Mouse (Mus musculus) kidney, adult 8-10 months (tissue): ENCODE results near the gene Cfi.

Experiments used
- DNase-seq, 2 experiments: peaks; one replicate each; pipeline ENCODE4 v3.0.0; 2022

Cfi gene

DNA sequence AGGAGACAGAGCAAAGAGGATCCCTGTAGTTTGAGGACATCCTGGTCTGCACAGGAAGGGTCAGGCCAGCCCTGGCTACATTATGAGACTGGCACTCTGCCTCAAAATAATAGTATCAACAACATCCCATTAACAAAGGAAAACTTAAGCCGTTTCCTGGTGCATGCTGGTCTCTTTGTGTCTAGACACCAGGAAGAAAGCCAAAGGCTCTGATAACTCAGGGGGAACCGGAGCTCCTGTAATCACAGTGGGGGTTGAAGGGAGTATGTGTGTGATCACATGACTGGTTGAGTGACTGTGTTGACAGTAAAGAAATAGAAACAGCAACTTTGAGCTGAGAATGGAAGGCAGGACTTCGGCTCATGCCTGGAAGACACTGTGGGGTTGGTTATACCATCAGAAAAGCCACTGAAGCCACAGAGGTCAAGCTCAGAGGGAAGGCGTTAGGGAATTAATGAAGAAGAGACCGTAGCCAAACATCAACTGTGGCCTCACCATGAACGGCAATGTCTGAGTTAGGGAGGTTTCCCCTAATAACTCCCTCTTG, at the start of gene Cfi:
Gene Cfi, plus strand, starts transcription at position 497 of the 547 bp plus-strand sequence.
- no peak for DNase-seq

DNA sequence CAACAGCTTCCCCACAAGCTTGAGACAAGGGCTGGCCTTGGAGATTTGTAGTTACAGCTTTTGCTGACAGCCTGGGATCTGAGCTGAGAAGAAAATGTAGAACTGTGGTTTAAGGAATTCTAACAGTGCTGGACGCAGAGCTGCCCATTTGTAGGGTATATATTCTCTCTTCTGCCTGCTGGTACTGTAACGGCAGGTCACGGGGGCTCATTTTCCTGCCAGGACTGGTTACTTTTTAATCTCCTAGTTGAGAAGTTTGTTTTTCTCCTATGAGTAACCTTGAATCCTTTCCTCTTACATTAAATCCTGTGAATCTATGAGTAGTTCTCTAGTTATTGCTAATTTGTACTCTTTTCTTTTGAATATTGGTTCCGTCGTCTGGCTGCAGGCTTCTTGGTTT, 41.9 kb upstream of the Cfi start:
- peak; percentile 85 to 89 for DNase-seq

DNA sequence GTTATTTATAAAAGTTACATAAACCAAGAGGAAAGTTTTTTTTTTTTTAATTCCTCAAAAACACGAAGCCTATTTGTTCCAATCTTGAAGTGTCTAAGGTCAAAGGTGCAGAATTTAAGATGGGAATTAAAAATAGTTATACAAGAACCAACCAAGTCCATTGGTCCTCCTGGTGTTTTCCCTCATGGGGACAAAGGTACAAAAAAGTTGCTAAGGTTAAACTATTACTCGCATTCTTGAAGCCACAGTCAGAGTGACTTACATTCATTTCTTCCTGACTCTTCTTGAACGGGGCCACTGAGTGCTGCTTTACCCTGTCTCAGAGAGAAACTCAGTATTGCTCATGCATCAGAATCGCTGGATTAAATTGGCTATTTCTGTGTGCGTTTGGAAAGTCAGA, 38.3 kb upstream of the Cfi start:
- peak in 1 of 2 experiments; percentile 66 for DNase-seq

DNA sequence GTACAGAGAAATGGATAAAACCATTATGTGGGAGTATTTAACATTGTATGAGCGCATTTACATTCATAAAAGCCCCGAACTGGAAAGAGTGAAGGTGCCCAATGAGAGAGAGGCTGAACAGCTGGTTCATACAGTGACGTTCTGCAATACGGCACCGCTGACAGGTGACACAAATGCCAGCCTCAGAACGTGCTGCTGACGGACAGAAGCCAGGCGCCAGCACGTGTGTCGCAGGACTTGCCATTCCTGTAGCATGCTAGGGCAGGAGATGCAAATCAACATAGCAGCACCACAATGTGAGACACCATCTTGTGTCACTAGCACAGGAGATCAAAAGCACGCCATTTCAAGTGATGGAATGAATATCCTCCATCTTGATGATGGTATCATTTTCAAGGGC, 37.1 kb upstream of the Cfi start:
- no peak for DNase-seq

DNA sequence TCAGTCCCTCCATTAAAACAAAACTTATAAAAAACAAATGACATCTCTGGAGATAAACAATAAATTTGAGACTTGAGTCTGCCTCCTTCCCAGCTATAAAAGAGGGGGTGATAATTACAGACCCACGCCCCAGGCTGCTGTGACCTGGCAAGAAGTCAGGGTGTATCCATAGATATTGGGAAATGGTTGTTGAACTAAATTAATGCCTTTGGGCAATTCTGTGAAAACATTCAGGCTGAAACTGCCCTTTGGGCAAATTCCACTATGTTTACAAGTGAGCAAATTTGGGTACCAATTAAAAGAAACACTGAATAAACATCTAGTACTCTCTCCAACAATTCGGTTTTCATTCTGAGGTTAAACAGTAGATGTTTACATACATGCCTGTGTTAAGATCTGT, 36.7 kb upstream of the Cfi start:
- DNase-seq: peak; percentile 21 to 53

DNA sequence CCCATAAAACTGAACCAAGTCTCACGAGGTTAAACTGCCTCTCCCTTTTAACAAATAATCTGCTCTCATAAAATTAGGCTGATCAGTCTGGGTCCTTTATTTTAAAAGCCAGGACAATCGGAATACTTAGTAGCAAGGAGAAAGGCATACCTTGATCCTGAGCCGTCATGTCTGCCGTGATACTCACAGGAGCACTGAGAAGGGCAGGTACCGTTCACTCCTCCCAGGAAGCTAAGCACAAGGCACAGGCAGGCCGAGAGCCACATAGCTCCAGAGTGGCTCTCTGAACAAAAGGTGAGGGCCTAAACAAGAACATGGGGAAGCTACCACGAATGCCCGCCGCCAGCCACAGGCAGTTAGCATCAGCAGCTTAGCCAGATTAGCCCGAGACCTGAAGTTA, 31.9 kb upstream of the Cfi start, which contains the start of gene Lrit3:
Gene Lrit3, minus strand, starts transcription at position 266 of the 400 bp plus-strand sequence.
- no peak for DNase-seq

DNA sequence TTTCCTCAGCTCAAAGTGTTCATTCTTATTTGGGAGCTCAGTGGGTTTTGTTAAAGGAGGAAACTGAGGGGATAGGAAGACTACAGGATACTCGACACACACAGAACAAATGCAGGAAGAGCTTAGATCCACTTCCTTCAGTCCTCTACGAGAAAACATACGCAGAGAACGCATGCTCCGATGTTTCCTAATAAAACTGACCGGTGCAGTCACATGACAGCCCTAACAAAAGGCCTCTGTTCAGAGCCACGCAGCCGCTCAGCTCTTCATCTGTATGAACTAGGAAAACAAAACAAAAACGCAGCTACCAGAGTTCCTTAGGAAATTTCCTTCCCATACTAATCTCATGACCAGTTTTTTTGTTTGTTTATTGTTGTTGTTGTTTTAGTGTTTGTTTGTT, 14.8 kb upstream of the Cfi start:
- DNase-seq: no peak

DNA sequence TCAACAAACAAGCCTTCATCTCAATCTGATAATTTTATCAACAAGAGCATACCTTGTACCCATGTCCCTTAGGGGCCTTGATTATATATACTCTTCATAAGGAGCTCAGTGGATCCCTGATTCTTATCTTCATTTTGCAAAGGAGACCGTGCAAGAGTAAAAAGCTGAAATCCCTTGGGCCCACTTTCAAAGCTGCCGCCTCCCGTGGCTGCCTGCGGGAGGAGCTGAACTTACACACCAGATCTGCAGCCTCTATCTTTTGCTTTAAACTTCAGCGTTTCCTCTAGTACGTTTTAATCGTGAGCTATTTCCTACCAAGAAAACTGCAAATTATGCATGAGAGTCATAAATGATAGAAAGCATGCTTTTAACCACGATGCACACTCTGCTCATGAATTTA, 13.9 kb upstream of the Cfi start:
- no peak for DNase-seq

DNA sequence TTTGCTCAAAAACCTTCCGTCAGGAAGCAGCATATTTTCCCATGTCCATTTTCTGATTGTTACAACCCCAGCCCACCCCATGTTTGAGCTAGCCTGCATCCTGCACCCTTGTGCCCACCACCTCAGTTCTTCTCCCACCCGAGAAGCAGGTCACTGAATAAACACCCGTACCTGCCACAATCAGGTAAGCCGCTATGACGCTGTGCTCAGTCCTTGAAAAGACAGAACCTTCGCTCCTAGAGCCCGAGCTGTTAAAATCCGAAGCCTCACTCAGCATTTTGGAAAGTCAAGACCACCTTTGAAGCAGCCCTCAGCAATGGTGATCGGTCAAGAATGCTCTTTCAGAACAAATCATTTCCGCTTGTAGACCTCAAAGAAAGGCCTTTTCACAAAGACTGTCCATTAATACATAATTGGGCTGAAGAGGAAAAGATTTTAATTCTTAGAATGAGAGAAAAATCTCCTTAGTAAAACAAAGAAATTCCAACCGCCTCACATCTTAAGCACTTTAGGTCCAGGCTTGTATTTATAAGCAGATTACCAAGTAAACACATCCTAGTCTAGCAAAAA, 13.4 kb upstream of the Cfi start, which contains the start of gene Rrh:
Gene Rrh, minus strand, starts transcription at position 382 of the 570 bp plus-strand sequence.
- no peak for DNase-seq

DNA sequence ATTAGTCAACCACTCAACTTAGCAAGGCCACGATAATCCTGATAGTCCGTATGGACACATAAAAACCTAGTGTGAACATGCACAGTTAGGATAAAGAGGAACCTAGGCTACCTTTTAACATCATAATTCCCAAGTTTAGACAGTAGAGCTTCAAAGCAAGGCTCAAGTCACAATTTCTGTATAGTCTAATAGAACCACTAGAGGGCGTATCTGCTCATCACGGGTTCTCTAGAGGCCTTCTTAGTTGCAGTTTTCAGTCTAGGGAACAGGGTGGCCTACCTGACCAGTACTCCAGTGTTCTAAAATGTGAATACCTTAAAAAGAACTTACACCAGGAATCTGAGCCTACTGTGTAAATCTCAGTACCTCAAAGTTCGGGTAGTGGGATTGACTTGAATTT, 12.4 kb upstream of the Cfi start:
- DNase-seq: no peak

DNA sequence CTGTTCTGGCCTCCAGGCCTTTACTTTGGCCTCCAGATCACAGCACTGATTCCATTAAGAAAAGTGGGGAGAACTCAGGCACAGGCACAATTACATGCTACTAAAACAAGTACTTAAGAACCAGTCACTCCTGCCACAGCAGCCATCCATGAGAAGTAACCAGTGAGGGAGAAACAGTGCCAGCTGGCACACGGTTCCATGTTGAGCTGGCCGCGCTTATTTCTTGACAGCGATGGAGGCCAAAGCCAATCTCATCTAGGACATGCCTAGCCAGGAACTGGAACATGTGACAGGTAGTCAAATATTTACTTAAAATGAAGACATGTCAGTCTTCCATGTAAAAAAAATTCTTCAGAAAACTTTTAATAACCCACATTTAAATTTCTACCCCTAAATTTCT, 11.5 kb upstream of the Cfi start:
- peak in 1 of 2 experiments; percentile 11 for DNase-seq

DNA sequence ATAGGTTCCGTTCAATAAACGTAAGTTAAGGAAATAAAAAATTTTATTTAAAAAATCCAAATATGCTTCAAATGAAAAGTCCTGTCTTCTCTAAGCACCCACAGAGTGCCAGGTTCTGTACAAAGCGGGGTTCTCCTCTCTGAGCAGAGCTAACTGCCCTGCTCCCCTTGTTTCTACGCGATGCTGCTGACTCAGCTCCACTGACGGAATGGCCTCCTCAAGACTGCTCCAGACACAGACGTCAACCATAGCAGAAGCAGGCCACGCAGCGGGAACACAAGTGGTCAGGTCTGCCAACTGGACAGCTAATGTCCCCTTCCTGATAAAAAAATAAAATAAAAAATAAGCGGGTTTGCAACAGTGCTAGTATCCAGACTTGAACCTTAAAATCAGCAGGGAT, 10.8 kb upstream of the Cfi start:
- DNase-seq: no peak

DNA sequence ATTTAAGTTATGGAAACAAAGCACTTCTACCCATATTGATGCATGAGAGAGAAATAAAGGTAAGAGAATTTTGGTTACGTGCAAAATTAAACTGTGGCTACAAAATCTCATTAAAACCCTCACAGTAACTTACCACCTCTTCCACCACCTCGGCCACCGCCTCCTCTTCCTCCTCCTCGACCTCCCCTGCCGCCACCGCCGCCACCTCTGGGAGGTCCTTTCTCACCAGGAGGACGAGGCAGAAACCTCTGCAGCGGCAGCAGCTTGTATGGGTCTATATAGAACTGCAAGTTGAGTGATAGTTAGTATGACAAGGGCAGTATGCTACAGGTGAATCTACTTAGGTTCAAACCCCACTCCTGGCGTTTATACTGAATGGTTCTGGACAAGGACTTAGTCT, 9.0 kb upstream of the Cfi start:
- no peak for DNase-seq

DNA sequence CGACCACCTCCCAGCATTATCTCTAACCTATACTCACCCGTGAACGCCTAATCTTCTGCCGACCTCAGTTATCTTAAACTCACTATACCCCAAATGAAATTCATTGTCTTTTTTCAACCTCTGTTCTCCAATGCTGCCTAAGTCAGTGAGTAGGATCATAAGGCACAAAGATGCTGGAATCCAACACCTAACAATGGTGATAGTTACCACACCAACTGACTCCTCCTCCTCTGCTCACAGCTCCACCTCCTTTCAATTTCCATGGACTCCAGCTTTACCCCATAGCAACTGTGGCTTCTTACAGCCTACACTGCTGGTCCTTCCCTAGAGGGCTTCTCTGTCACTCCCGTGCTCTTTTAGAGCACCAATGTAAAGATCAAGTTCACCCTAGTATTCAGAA, 8.0 kb upstream of the Cfi start:
- DNase-seq: no peak

DNA sequence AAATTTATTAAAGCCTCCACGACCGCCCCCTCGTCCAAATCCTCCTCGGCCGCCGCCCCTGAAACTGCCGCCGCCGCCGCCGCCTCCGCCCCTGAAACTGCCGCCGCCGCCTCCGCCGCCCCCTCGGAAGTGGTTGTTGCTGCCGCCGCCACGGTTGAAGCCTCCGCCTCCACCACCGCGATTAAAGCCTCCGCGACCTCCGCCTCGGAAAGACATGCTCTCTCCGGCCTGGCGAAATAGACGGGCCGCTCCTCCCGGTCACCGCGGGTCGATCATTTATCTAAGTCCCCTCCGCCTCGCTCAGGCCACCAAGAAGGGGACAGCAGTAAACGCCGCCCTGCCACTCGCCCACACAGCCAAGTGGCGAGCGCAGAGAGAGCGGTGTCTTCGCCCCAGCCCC, 5.1 kb upstream of the Cfi start:
- DNase-seq: no peak

DNA sequence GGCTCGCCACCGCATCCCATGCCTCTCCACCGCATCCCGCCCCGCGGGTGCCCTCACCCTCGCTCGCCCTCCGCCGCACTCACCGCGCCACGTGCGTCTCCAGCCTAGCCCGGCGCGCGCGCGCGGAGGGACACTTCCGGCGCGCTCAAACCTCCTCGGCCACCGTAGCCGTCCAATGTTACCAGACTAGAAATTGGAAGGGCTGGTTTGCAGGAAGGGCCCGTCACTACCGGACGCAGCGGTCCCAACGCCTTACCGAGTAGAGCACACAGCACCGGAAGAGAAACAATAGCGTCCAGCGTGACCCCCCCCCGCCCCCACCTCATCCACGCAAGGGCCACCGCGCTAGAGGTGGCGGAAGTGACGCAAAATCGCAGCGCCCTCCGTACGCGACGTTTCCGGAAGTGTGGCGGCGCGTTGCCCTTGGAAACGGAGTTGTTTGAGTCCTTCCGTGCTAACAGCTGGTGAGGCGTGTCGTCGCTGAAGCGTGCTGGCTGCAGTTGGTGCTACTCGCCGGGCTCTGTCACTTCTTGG, 4.6 kb upstream of the Cfi start, which contains the start of gene Gar1:
Gene Gar1, minus strand, starts transcription at position 362 of the 534 bp plus-strand sequence.
- DNase-seq: peak; percentile 94 to 95

DNA sequence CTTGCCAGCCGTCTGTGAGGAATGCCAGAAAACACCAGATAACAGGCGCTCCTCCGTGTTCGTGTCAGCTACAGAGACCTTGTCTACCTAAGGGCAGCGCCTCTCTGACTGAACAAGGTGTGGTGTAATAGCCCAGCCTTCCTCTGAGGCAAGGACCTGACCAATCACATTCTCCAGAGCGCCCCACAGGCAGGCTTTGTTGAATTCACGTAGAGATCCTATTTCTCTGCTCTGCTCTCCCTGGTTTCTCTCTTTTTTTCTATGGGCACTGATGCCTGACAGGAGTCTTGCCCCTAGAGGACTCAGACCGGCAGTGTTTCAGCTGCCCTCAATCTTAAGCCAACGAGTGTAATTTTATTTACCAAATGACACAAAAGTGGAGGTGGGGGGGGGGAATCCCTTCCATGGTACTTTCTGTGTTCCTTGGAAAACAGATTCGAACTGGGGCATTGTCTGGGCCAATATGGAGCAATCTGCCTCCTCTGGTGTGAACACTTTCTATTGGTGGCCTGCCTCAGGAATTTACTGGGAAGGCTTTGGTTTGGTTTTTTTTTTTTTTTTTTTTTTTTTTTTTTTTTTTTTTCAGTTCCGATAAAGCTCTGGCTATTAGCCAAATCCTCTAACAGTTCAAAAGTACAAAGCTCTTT, 490 bp downstream of the Cfi start:
- DNase-seq: peak; percentile 46 to 67

DNA sequence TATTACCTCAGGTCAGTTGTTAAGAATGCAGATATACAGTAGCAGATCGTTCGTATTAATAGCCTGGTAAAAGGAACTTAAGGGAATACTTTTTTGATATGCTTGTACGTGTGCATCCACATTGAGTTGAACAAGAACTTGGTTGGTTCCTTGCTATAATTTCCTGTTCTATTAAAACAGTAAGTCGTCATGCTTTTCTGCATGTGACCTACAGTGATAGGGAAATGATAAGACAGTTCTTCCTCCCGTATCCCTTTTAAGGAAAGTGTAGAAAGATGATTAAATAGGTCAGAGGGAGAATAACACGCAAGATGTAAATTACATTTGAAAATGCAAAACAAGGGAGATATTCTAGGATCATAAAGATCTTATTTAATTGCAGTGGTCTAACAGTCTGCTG, 1.3 kb downstream of the Cfi start:
- no peak for DNase-seq

DNA sequence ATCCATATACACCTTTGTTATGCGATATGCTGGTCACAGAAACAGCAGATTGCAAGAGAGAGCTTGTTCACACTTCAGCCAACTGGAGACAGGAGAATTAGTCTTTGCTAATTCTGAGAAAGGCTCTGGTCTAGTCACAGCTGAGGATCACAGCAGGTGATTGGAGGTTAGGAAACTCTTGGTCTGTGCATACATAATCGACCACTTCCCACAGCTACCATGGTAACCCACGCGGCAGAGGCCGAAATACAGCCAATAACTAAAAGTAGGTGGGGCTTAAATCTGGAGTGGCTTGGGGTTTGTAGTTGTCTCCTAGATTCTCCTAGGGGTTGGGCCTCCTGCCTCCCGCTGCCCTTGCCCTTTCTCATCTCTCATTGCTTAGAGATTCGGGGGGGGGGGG, 2.3 kb downstream of the Cfi start:
- DNase-seq: no peak

DNA sequence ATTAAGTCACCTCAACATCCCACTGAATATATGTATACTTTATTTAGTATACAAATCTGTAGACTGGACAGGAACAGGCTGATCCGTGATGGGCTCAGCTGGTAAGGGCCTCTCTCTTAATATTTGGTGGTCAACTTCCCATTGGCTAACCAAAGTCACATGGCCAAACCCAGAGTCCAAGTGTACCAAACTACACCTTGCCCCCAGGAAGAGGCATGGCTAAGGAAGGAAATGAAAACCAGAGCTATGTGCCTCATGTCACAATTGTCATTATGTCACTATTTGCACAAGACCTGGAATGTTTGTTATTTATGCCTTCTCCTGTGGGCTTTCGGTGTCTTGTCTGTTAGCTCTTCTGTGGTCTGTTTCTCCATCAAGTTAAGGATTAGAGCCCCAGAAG, 10.2 kb downstream of the Cfi start:
- no peak for DNase-seq

DNA sequence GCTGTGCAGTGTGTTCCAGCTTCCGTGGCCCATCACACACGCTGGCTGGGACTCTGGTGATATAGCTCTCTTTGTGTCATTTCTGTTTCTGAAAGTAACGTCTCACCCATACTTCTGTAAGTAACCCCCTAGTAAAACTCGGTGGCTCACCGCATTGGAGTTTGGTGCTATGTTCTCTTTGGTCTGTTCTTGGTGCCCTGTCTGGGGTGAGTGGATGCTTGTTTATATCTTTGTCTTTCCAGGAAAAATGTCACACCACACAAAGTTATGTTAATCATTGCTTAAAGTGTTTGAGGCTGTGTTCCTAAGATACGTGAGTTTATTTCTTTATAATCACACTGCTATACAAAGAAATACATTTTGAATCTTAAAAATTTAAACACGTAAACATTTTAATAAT, 11.2 kb downstream of the Cfi start:
- DNase-seq: no peak

DNA sequence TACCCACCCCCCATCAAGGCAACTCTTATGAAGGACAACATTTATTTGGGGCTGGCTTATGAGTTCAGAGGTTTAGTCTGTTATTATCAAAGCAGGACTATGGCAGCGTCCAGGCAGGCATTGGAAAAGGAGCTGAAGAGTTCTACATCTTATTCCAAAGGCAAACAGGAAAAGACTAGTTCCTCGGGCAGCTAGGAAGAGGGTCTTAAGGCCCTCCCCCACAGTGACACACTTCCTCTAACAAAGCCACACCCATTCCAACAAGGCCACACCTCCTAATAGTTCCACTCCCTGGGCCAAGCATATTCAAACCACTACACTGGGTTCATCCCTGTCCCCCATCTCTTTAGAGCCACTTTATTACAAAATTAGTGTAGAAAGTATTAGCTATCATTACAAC, 26.9 kb downstream of the Cfi start:
- DNase-seq: no peak

DNA sequence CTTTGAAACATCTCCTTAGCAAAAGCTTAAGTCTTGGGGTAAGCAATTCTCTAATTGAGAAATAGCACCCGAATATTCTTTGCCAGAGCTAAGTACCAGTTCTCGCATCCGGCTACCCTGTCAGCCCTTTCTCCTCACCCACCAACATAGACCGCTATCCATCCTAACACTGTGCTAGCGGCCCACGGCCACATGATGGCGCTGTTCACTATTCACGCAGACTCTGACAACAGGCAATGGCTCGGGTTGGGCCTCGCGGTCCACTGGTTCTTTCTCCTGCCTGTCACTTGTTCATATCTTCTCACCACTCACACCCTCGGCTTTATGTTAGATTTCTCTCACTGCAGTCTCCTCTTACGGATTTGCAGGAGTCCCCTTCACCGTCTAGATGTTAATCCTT, 28.0 kb downstream of the Cfi start:
- DNase-seq: peak; percentile 26 to 56

DNA sequence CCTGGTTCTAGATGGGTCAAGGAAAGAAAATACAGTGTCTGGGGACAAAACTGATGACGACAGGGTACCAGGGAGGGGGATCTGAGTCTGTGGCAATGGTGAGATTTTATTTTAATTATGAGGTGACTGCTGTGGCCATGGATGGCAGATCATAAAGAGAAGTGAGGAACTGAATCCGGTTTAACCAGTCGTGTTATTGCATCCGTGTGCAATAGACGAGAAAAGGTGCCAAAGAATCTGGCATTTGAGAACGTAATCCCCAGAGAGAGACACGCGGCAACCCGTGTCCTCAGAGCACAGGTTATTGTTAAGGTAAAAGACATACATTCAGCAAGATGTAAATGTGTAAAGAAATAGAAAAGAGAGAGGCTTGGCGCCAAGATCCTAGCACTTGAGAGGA, 41.6 kb downstream of the Cfi start:
- DNase-seq: no peak
